Mouse (Mus musculus): ENCODE data around the gene Btd. TPM values are rescaled to one million over a fixed set of nuclear protein-coding genes. Genes with fewer than 3 reads are reported as not detected.

Gene Btd
- polyA plus RNA-seq, 1 experiment from 2014 or later: 15.7 TPM

DNA sequence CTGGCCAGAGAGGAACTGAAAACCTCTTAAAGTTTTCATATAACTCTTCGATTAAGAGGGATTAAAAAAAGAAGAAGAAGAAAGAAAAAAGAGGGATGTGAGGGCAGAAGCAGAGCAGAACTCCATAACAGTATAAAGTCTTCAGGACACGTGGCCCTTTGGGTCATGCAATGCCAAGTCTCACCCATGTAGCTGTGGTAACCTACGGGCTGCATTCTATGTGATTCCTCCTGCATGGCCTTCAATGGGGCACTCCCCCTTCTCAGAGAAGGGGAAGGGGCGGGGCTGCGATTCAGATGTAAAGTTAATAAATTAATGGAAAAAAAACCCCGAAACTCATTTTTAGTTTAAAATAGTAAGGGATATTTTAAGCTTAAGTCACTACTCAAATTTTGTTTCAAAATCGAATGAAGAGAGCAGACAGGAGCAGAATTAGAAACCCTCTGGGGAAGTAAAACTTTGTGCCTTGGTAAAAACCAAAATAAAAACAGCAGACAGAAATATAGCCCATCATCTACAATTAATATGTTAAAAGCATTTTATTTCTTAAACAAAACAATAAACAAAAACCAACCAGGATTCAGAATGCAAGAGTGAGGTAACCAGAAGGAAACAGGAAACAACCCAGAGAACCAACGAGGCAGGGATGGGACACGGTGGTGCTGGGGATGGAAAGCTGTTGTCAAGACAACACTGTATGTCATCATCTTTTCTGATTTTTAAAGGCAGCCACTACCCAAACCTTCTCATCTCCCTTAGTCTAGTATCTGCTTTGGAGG lies 55.6 kb downstream of the Btd start:
- WGBS: 90% methylated on average over 9 of the region's 9 CpGs
- Histone ChIP-seq H3K4me3 (no peak overlapping the region), H3K36me3 (peaks cover 30% of the 10 kb centered on the region), H3K27ac (replicated peaks) (no peak overlapping the region), H3K4me1 (no peaks in the 10 kb centered on the region), H3K9me3 (no peaks in the 10 kb centered on the region), H3K27me3 (no peaks in the 10 kb centered on the region), H3K4me2 (replicated peaks) (no peak overlapping the region), H3K9ac (replicated peaks) (no peak overlapping the region)
- ATAC-seq (ENCODE audit: low FRiP score, low read depth): no peak

DNA sequence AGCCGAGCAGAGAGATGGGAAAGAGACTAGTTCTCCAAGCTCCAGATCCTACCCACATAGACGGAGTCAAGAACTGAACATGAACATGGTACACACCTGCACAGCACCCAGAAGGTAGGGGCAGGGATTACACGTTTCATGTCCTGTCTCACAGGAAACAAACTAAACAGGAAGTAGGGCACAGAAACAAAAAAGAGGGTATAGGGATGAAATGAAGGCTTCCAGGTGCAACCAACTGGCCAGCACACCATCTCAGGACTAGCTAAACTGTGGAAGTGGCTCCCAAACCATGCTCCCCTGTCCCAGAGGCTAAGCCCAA lies 56.1 kb downstream of the Btd start:
- WGBS: 90% methylated on average over 3 of the region's 3 CpGs
- Histone ChIP-seq H3K27me3 (no peaks in the 10 kb centered on the region), H3K4me2 (replicated peaks) (no peak overlapping the region), H3K27ac (replicated peaks) (no peak overlapping the region), H3K4me1 (no peaks in the 10 kb centered on the region), H3K36me3 (peaks cover 35% of the 10 kb centered on the region), H3K9ac (replicated peaks) (no peak overlapping the region), H3K9me3 (no peaks in the 10 kb centered on the region), H3K4me3 (no peak overlapping the region)
- no peak for ATAC-seq (ENCODE audit: low FRiP score, low read depth)

DNA sequence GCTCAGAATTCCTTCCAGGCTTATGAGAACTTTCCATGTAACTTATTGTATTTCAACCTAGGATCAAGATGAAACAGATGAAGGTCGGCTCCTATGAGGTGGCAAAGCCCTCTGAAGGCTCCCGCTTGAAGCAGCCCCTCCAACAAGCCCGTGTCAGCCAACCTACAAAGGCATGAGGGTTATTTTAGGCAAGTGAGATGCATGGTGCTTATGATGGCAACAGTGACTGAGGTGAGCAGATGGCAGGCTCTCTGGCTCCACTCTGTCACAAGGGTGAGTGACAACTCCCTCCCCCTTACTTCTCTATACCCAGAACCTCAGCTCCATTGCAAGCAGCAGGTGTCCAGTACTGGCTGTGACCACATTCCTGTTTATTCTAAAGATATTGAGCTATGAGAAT lies 56.5 kb downstream of the Btd start:
- H3K4me2 ChIP-seq (replicated peaks): no peak overlapping the region
- no peak overlapping the region for H3K9ac ChIP-seq (replicated peaks)
- H3K4me3 ChIP-seq: no peak overlapping the region
- no peak overlapping the region for H3K27ac ChIP-seq (replicated peaks)
- no peak for ATAC-seq (ENCODE audit: low FRiP score, low read depth)
- 88% methylated on average over 3 of the region's 3 CpGs for WGBS
- H3K4me1 ChIP-seq: no peaks in the 10 kb centered on the region
- no peaks in the 10 kb centered on the region for H3K9me3 ChIP-seq
- peaks cover 39% of the 10 kb centered on the region for H3K36me3 ChIP-seq
- H3K27me3 ChIP-seq: no peaks in the 10 kb centered on the region

DNA sequence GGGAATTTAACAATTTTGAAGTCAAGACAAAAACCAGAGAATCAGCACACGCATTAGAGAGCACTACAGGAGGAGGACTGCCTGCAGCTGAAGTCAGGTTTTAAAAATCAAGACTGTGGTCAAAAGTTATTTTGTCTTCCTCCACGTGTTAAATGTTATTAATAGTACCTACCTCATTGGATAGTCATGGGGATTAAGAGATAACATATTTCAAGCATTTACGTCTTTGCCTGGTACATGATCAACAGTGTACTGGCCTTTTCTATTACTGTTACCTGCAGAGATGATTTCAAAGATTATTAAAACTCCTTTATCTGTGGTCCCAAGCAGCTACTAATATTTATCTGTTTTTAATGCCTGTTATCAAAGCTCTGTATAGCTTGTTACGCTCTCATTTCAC lies 56.9 kb downstream of the Btd start:
- Histone ChIP-seq H3K4me1 (no peaks in the 10 kb centered on the region), H3K4me2 (replicated peaks) (no peak overlapping the region), H3K27ac (replicated peaks) (no peak overlapping the region), H3K9ac (replicated peaks) (no peak overlapping the region), H3K27me3 (no peaks in the 10 kb centered on the region), H3K9me3 (no peaks in the 10 kb centered on the region), H3K36me3 (peaks cover 43% of the 10 kb centered on the region), H3K4me3 (no peak overlapping the region)
- WGBS: 94% methylated on average over 4 of the region's 4 CpGs
- ATAC-seq (ENCODE audit: low FRiP score, low read depth): no peak

DNA sequence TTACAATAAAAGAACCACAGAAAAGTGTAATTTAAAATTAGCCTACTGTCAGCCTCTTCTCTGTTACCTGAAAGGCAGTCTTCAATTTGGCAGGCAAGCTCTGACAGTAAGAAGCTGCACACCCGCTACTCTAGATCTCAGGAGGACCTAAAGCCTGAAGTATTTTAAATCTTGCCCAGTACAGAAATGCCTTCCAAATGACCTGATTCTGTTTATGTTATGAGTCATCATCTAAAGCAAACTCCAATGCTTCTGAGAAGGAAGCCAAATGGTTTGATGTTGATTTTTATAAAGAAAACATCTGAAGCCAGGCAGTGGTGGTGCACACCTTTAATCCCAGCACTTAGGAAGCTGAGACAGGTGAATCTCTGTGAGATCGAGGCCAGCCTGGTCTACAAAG lies 59.5 kb downstream of the Btd start:
- no peak overlapping the region for H3K4me2 ChIP-seq (replicated peaks)
- H3K4me1 ChIP-seq: no peaks in the 10 kb centered on the region
- peaks cover 65% of the 10 kb centered on the region for H3K36me3 ChIP-seq
- no peak for ATAC-seq (ENCODE audit: low FRiP score, low read depth)
- H3K4me3 ChIP-seq: no peak overlapping the region
- H3K27ac ChIP-seq (replicated peaks): no peak overlapping the region
- no peaks in the 10 kb centered on the region for H3K27me3 ChIP-seq
- WGBS: 96% methylated on average over 2 of the region's 2 CpGs
- H3K9me3 ChIP-seq: no peaks in the 10 kb centered on the region
- no peak overlapping the region for H3K9ac ChIP-seq (replicated peaks)

DNA sequence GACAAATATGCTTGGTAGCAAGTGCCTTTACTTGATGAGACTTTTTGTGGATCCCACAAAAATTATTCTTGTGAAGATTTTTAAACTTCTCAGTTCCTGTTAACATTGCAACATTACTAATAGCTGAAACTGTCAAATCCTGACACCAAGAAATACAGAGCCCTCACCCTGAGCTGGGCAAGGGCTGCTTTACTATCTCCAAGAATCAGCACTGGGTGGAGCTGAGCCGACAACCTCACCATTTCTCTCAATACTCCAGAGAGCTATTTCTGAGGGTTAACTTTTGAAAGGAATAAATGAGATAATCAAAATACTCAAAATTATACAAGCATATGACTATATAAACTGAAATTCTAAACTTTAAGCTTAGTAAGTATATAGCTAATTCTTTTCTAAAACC lies 68.5 kb downstream of the Btd start:
- WGBS: 88% methylated on average over 1 of the region's 1 CpGs

DNA sequence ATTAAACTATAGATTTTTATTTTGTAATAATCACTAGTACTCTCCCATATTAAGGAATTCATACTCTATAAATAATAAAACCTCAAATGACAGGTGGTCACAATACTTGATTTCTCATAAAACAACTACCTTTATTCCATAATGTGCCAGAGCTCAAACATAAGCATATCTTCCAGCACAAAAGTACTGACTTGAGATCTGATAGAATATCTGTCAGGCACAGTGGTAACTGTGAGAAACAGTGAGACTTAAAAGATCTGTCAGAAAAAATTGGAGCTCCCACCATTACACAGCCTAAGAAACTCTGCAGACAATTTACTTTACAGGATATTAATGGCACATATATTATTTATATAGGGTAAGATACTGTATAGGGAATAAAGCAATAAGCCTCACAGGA lies 74.8 kb downstream of the Btd start:
- Histone ChIP-seq H3K36me3 (peaks cover 45% of the 10 kb centered on the region), H3K27me3 (no peaks in the 10 kb centered on the region), H3K4me3 (no peak overlapping the region), H3K4me2 (replicated peaks) (no peak overlapping the region), H3K9me3 (no peaks in the 10 kb centered on the region), H3K9ac (replicated peaks) (no peak overlapping the region), H3K4me1 (no peaks in the 10 kb centered on the region), H3K27ac (replicated peaks) (no peak overlapping the region)
- no peak for ATAC-seq (ENCODE audit: low FRiP score, low read depth)

More for the DNA sequence above, 68.5 kb downstream of the Btd start:
- Histone ChIP-seq H3K9ac (replicated peaks) (no peak overlapping the region), H3K4me2 (replicated peaks) (no peak overlapping the region), H3K27me3 (no peaks in the 10 kb centered on the region), H3K27ac (replicated peaks) (no peak overlapping the region), H3K9me3 (no peaks in the 10 kb centered on the region), H3K4me1 (no peaks in the 10 kb centered on the region), H3K4me3 (no peak overlapping the region), H3K36me3 (peaks cover 37% of the 10 kb centered on the region)
- no peak for ATAC-seq (ENCODE audit: low FRiP score, low read depth)

DNA sequence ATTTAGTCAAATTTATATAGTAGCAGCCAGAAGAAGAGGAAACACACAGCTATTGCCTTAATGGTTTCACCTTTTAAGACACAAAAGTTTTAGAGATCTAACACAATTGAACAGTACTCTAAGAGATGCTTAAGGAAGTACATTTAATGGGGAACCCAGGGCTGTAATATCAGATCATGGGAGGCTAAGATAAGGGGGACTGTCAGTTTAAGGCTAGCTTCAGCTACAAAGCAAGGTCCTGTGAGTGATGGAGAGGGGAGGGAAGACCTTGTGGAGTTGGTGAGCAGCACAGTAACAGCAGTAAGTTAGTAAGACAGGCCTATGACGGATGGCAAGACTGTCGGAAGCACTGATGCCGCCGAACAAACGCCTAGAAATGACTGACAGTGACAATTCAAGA lies 76.5 kb downstream of the Btd start:
- Histone ChIP-seq H3K27me3 (no peaks in the 10 kb centered on the region), H3K9me3 (no peaks in the 10 kb centered on the region), H3K27ac (replicated peaks) (no peak overlapping the region), H3K9ac (replicated peaks) (no peak overlapping the region), H3K4me2 (replicated peaks) (no peak overlapping the region), H3K4me3 (no peak overlapping the region), H3K36me3 (peaks cover 49% of the 10 kb centered on the region), H3K4me1 (no peaks in the 10 kb centered on the region)
- WGBS: 97% methylated on average over 5 of the region's 5 CpGs
- ATAC-seq (ENCODE audit: low FRiP score, low read depth): no peak

Other genes starting within 250 kb of the Btd start
- gene Sh3bp5, start 204.9 kb upstream of the Btd start, polyA plus RNA-seq (2016; fragmentation: Nextera tagmentation; extraction: Ambion mirVana): 43.3 and 46.8 TPM in 2 replicates
- gene Eaf1, start 146.6 kb upstream of the Btd start, polyA plus RNA-seq (2016; fragmentation: Nextera tagmentation; extraction: Ambion mirVana): 19.7 and 20.3 TPM in 2 replicates
- gene Mettl6, start 146.0 kb upstream of the Btd start, polyA plus RNA-seq (2016; fragmentation: Nextera tagmentation; extraction: Ambion mirVana): 70.1 and 72.3 TPM in 2 replicates
- 0.06 TPM in 1 of 2 replicates, not detected in the other for gene Colq, start 49.7 kb upstream of the Btd start, polyA plus RNA-seq (2016; fragmentation: Nextera tagmentation; extraction: Ambion mirVana)
- 0.79 TPM in 1 of 2 replicates, not detected in the other for gene Gm49387, start 150 bp upstream of the Btd start, polyA plus RNA-seq (2016; fragmentation: Nextera tagmentation; extraction: Ambion mirVana)
- 8.7 and 12.7 TPM in 2 replicates for gene Hacl1, start 258 bp downstream of the Btd start, polyA plus RNA-seq (2016; fragmentation: Nextera tagmentation; extraction: Ambion mirVana)
- 13.5 and 13.9 TPM in 2 replicates for gene Ankrd28, start 189.6 kb downstream of the Btd start, polyA plus RNA-seq (2016; fragmentation: Nextera tagmentation; extraction: Ambion mirVana)